Mouse (Mus musculus) urinary bladder, postnatal 36 days (tissue): ENCODE results near the gene Gm2381.
"Not testable (repeated sequence)": the region's sequence is repeated elsewhere in the genome, so short reads cannot be mapped to it uniquely, and the experiment has no call there.

Experiments
- DNase-seq, 2 experiments: peaks; one replicate each; pipeline ENCODE4 v3.0.0; 2022; ENCODE audit warnings: low spot score in 2 of 2, mixed read lengths in 1 of 2

Gm2381 gene

GRCm38 (mm10) chr7:42866801-42867458 lies at the start of gene Gm2381:
TSS of gene Gm2381 (minus strand) at chr7:42867234.
- not testable (repeated sequence) for DNase-seq

GRCm38 (mm10) chr7:42898067-42898466 lies 31.0 kb upstream of the Gm2381 start:
- DNase-seq: not testable (repeated sequence)

GRCm38 (mm10) chr7:42878090-42878489 lies 11.1 kb upstream of the Gm2381 start:
- no peak for DNase-seq

GRCm38 (mm10) chr7:42838366-42838765 lies 28.7 kb downstream of the Gm2381 start:
- DNase-seq: not testable (repeated sequence)

- no peak for DNase-seq
Measured at GRCm38 (mm10) chr7:42832221-42832620, 34.8 kb downstream of the Gm2381 start.

DNA sequence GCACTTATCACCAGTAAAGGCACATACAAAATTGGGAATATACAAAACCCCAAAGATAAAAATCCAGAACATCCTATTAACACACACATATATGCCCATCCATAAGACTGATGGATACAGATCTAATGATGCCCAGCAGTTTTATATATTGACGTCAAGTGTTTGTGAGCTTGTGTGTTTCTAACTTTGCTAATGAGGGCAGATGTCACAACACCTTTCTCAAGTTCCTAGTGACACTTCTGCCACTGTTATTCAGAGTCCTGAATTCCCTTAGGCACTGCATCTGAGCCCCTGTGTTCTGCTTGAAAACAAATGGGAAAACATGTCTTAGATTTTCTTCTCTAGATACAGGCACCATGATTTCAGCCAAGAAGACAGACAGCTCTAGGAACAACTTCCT lies 73.6 kb downstream of the Gm2381 start, which contains the start of gene Vmn2r62:
TSS of gene Vmn2r62 (minus strand) at position 101 of the 400 bp plus-strand sequence.
- not testable (repeated sequence) for DNase-seq
